Mouse (Mus musculus) heart, postnatal 4 days (tissue): ENCODE measurements around the gene Scgb2b15. TPM values are rescaled to one million over a fixed set of nuclear protein-coding genes. Genes with fewer than 3 reads are reported as not detected.
"Not testable (repeated sequence)": the region's sequence is repeated elsewhere in the genome, so short reads cannot be mapped to it uniquely, and the experiment has no call there.

ENCODE experiments used
- DNase-seq: peaks from one replicate; pipeline ENCODE4 v3.0.0; 2021
- total RNA-seq, 2 experiments: library from RNA; stranded (reverse); gene quantifications; 2 replicates each; pipeline ENCODE4 v1.2.3; 2021

Gene Scgb2b15
- not detected for total RNA-seq

DNA sequence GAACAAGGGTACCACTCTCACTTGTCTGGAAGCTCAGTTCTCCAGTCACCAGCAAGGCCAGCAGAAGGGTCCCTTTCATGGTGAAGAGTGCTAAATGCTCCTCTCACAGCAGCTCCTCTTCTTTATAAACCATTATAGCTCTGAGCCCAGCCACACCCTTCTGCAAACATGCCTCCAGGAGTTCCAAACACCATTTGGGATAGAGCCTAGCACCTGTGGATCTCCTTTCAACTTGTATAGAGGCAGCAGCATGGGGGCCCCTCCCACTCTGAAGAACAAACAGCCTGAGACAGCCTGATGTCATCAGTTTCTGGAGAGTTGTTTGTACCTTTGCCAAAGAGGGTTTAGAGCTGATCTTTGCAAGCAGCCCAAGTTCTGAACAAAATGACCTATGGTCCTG is at the start of gene Scgb2b15:
TSS of gene Scgb2b15 (minus strand) at position 101 of the 400 bp plus-strand sequence.
- DNase-seq: not testable (repeated sequence)

DNA sequence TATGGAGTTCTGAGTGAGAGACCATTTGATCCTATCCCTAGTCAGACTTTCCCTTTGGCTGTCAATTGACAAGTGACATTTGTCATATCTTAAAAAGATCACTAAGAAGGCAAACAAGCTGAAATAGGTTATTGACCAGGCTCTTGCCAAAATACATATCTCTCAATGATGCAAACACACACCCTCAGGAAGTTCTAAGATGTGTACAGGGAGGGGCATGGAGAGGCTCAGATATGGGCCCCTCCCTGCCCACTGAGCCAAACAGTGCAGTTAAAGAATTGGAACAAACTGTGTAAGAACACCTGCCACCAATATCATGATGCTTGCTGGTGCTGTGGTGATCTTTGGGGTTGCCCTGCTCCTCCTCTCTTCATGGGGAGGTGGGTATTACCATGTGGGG is 6.8 kb upstream of the Scgb2b15 start, which contains the start of gene Scgb1b15:
TSS of gene Scgb1b15 (plus strand) at position 301 of the 400 bp plus-strand sequence.
- DNase-seq: not testable (repeated sequence)

Other genes with a start within 250 kb of the Scgb2b15 start
- gene Scgb1b15, start 6.9 kb upstream of the Scgb2b15 start, total RNA-seq: not detected
- not detected for gene Scgb2b17, start 226.9 kb upstream of the Scgb2b15 start, total RNA-seq
- not detected for gene Scgb1b17, start 233.8 kb upstream of the Scgb2b15 start, total RNA-seq